Mouse (Mus musculus) forebrain, embryonic 13.5 days (tissue): ENCODE results near the gene Atxn2. TPM values are rescaled to one million over a fixed set of nuclear protein-coding genes. Genes with fewer than 3 reads are reported as not detected.
"Not testable (repeated sequence)": the region's sequence is repeated elsewhere in the genome, so short reads cannot be mapped to it uniquely, and the experiment has no call there.

Source experiments
- ATAC-seq: fragments of 200-750 bp; cut with Nextera tagmentation; 2 replicates; pipeline ENCODE4 v1.8.0; 2017
- H3K27ac ChIP-seq: fragments of 300-500 bp; sonication (generic); 2 replicates; pipeline ENCODE4 v1.5.1; 2015; ENCODE audit warnings: inconsistent platforms, mild to moderate bottlenecking, moderate library complexity
- H3K27me3 ChIP-seq: fragments of 300-500 bp; sonication (generic); 2 replicates; pipeline ENCODE4 v1.6.1; 2015; ENCODE audit warnings: mild to moderate bottlenecking, inconsistent platforms
- H3K36me3 ChIP-seq: fragments of 300-500 bp; sonication (generic); 2 replicates; pipeline ENCODE4 v1.6.1; 2015; ENCODE audit warnings: mild to moderate bottlenecking, inconsistent platforms; ENCODE audit not compliant: poor library complexity, severe bottlenecking
- H3K4me1 ChIP-seq: fragments of 300-500 bp; sonication (generic); 2 replicates; pipeline ENCODE4 v1.6.1; 2015; ENCODE audit warnings: inconsistent platforms
- H3K4me2 ChIP-seq: fragments of 300-500 bp; sonication (generic); 2 replicates; pipeline ENCODE4 v1.6.1; 2015; ENCODE audit warnings: inconsistent platforms, mild to moderate bottlenecking, moderate library complexity
- H3K4me3 ChIP-seq: fragments of 300-500 bp; sonication (generic); 2 replicates; pipeline ENCODE4 v1.5.1; 2015; ENCODE audit warnings: mild to moderate bottlenecking, inconsistent platforms
- H3K9ac ChIP-seq: fragments of 300-500 bp; sonication (generic); 2 replicates; pipeline ENCODE4 v1.6.1; 2015; ENCODE audit warnings: mild to moderate bottlenecking, inconsistent platforms
- H3K9me3 ChIP-seq: fragments of 300-500 bp; sonication (generic); replicated peaks from 2 replicates; pipeline ENCODE4 v1.6.1; 2016; ENCODE audit warnings: inconsistent platforms
- WGBS: fragments of 180-500 bp; shearing (Covaris S2); methylation state at CpG from one replicate; pipeline ENCODE4 v1.1.7; 2015; 5-methylcytosine and 5-hydroxymethylcytosine counted together
- polyA plus RNA-seq: library from polyadenylated mRNA; unstranded; fragments of >200 nt; fragmentation: Nextera tagmentation; extraction: Ambion mirVana; gene quantifications from 2 replicates; pipeline ENCODE4 v1.2.1, GENCODE M21; 2015

The Atxn2 gene
- polyA plus RNA-seq, 1 experiment from 2014 or later, result 57.2 TPM

- H3K27me3 ChIP-seq, result no peaks in the 10 kb centered on the region
- H3K4me2 ChIP-seq, result peak overlapping the region; percentile 90
- H3K27ac ChIP-seq, result peak overlapping the region; percentile 97
- peak overlapping the region; percentile 97 for H3K4me3 ChIP-seq
- no peaks in the 10 kb centered on the region for H3K9me3 ChIP-seq
- H3K4me1 ChIP-seq, result peaks cover 33% of the 10 kb centered on the region
- H3K9ac ChIP-seq, result peak overlapping the region; percentile 98
- H3K36me3 ChIP-seq, result 0 out of 2 replicates have a peak, but pooled peaks cover 7% of the 10 kb centered on the region
- WGBS, result under 1% methylated on average over 31 of the region's 32 CpGs
- peak; percentile 46; the same call in 1 of the 2 replicates for ATAC-seq
Observed at GRCm38 (mm10) chr5:121712934-121713538, 1.9 kb downstream of the Atxn2 start.

DNA sequence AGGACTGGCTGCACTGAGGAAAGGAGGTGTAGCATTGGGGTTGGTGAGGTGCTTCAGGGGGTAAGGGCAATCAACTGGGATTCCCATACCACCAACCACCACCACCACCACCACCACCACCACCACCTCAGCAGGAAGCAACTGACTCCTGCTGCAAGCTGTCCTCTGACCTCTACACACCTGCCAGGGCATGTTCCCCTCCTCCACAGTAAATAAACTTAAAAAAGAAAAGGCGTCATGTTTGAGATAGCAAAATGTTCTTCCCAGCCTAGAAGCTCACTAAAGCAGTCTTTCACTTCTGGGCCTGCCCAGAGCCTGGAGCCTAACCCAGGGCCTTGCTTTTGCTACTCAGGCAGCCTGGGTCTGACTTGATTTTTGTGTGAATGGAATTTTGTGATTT, 3.2 kb downstream of the Atxn2 start:
- no peaks in the 10 kb centered on the region for H3K9me3 ChIP-seq
- H3K4me2 ChIP-seq, result peak overlapping the region; percentile 90; the same call in 1 of the 2 replicates
- no peaks in the 10 kb centered on the region for H3K27me3 ChIP-seq
- peak overlapping the region; percentile 97; the same call in 1 of the 2 replicates for H3K4me3 ChIP-seq
- 100% methylated on average over 1 of the region's 1 CpGs for WGBS
- H3K27ac ChIP-seq, result no peak overlapping the region
- no peak for ATAC-seq
- no peak overlapping the region for H3K9ac ChIP-seq
- peaks cover 38% of the 10 kb centered on the region for H3K4me1 ChIP-seq
- 0 out of 2 replicates have a peak, but pooled peaks cover 7% of the 10 kb centered on the region for H3K36me3 ChIP-seq

- 87% methylated on average over 6 of the region's 6 CpGs for WGBS
- ATAC-seq, result no peak
Observed at GRCm38 (mm10) chr5:121714928-121715327, 3.8 kb downstream of the Atxn2 start.

GRCm38 (mm10) chr5:121718462-121718861, 7.3 kb downstream of the Atxn2 start:
- peaks cover 50% of the 10 kb centered on the region for H3K4me1 ChIP-seq

More at GRCm38 (mm10) chr5:121714928-121715327, 3.8 kb downstream of the Atxn2 start:
- Histone ChIP-seq H3K4me2 (no peak overlapping the region), H3K27ac (no peak overlapping the region), H3K4me3 (no peak overlapping the region), H3K36me3 (0 out of 2 replicates have a peak, but pooled peaks cover 7% of the 10 kb centered on the region), H3K9me3 (no peaks in the 10 kb centered on the region), H3K4me1 (peaks cover 44% of the 10 kb centered on the region), H3K27me3 (no peaks in the 10 kb centered on the region), H3K9ac (no peak overlapping the region)

DNA sequence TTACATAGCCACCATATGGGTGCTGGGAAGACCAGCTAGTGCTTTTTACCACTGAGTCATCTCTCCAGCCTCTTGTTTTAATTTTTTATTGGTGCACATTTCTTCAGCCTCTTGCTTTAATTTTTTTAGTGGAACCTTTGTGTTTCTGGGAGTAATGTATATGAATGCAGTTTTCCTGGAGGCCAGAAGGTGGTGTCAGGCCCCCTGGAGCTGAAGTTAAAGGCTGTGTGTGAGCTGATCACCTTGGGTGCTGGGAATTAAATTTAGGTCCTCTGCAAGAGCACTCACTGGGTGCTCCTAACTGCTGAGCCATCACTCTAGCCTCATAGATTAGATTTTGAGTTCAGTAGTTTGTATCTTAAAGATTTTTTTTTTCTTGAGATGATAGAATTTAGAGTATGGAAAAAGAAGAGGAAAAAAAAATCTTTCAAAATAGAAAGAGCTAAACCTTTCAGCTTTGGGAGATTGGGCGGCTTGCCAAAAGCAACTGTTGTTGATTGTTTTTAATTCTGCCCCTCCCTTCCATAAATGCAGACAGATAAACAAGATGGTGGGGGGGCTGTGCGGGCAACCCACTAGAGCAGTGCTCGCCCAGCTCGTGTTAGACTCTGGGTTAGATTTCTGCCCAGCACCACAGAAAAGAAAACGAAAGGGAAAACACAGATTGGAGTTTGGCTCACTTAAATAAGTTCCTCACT, 9.9 kb downstream of the Atxn2 start:
- no peak overlapping the region for H3K27ac ChIP-seq
- no peak overlapping the region for H3K4me3 ChIP-seq
- WGBS, result 90% methylated on average over 5 of the region's 5 CpGs
- H3K9me3 ChIP-seq, result no peaks in the 10 kb centered on the region
- H3K4me2 ChIP-seq, result no peak overlapping the region
- 0 out of 2 replicates have a peak, but pooled peaks cover 7% of the 10 kb centered on the region for H3K36me3 ChIP-seq
- H3K9ac ChIP-seq, result no peak overlapping the region
- peaks cover 29% of the 10 kb centered on the region for H3K4me1 ChIP-seq
- no peak for ATAC-seq
- H3K27me3 ChIP-seq, result no peaks in the 10 kb centered on the region

More at GRCm38 (mm10) chr5:121718462-121718861, 7.3 kb downstream of the Atxn2 start:
- Histone ChIP-seq H3K4me2 (no peak overlapping the region), H3K36me3 (0 out of 2 replicates have a peak, but pooled peaks cover 7% of the 10 kb centered on the region), H3K27ac (no peak overlapping the region), H3K9me3 (no peaks in the 10 kb centered on the region), H3K27me3 (no peaks in the 10 kb centered on the region), H3K9ac (no peak overlapping the region), H3K4me3 (no peak overlapping the region)
- 87% methylated on average over 5 of the region's 5 CpGs for WGBS
- no peak for ATAC-seq

DNA sequence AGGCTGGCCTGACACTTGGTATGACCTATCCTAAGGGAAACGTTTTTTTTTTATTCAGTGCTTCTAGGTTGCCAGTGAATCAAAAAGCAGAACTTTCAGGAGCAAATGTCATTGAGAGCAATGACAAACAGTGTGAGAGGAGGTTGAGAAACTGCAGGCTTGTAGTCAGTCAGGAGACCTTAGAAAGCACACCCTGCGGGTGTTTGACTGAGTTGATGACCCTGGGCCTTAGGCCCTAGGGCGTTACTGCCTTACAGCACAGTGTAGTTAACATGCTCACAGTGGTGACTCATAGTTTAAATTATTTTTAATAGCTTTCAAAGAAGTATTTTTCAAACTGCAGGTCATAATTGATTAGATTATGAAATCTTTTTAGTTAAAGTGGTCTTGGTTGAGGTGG, 10.7 kb downstream of the Atxn2 start:
- 0 out of 2 replicates have a peak, but pooled peaks cover 7% of the 10 kb centered on the region for H3K36me3 ChIP-seq
- no peaks in the 10 kb centered on the region for H3K27me3 ChIP-seq
- WGBS, result 87% methylated on average over 3 of the region's 3 CpGs
- peaks cover 23% of the 10 kb centered on the region; the same call in 1 of the 2 replicates for H3K4me1 ChIP-seq
- H3K9me3 ChIP-seq, result no peaks in the 10 kb centered on the region
- no peak overlapping the region for H3K27ac ChIP-seq
- no peak overlapping the region for H3K4me3 ChIP-seq
- no peak overlapping the region for H3K9ac ChIP-seq
- ATAC-seq, result no peak
- no peak overlapping the region for H3K4me2 ChIP-seq

DNA sequence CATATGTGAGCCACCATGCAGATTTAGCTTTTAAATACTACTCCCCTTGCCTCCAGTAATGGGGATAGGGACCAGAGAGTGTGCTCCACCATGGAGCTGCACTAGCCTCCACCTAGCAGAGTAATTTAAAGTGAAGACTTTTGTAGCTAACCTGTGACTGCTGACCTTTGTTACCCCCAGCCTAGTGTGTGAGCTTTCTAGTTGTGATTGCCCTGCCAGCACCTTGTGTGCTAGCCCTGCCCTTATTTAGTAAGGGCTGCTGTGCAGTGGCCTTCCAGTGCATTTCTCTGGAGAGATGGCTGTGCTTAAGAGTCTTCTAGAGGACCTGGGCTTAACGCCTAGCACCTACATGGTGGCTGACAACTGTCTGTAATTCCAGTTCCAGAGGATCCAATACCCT, 13.5 kb downstream of the Atxn2 start:
- Histone ChIP-seq H3K4me3 (no peak overlapping the region), H3K27ac (no peak overlapping the region), H3K4me1 (peaks cover 14% of the 10 kb centered on the region; the same call in 1 of the 2 replicates), H3K9me3 (no peaks in the 10 kb centered on the region), H3K9ac (no peak overlapping the region), H3K36me3 (peaks cover 3% of the 10 kb centered on the region; the same call in 1 of the 2 replicates), H3K27me3 (no peaks in the 10 kb centered on the region), H3K4me2 (no peak overlapping the region)
- no peak for ATAC-seq
- 89% methylated on average over 1 of the region's 1 CpGs for WGBS

- Histone ChIP-seq H3K4me2 (no peak overlapping the region), H3K27me3 (no peaks in the 10 kb centered on the region), H3K36me3 (peaks cover 10% of the 10 kb centered on the region; the same call in 1 of the 2 replicates), H3K4me1 (no peaks in the 10 kb centered on the region), H3K9me3 (no peaks in the 10 kb centered on the region), H3K27ac (no peak overlapping the region), H3K9ac (no peak overlapping the region), H3K4me3 (no peak overlapping the region)
- WGBS, result 98% methylated on average over 2 of the region's 2 CpGs
- no peak for ATAC-seq
Observed at GRCm38 (mm10) chr5:121730057-121730456, 18.9 kb downstream of the Atxn2 start.

DNA sequence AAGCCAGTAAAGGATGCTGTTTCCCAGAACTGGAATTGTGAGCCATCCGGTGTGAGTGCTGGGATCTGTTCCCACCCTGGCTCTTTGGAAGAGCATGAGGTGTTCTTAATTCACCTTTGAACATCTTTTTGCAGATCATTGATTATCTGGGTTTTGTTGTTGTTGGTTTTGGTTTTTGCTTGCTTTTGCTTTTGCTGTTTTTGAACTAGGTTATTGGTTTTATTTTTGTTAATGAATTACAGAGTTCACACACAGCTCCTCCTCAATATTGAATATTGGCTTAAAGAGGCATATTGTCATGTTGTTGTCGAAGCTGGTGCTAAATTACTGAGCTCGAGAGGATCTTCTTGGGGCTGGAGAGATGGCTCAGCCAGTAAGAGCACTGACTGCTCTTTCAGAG, 25.5 kb downstream of the Atxn2 start:
- Histone ChIP-seq H3K27ac (no peak overlapping the region), H3K36me3 (peaks cover 11% of the 10 kb centered on the region; the same call in 1 of the 2 replicates), H3K9me3 (no peaks in the 10 kb centered on the region), H3K4me1 (no peaks in the 10 kb centered on the region), H3K4me2 (no peak overlapping the region), H3K9ac (no peak overlapping the region), H3K27me3 (no peaks in the 10 kb centered on the region), H3K4me3 (no peak overlapping the region)
- ATAC-seq, result no peak
- WGBS, result 99% methylated on average over 3 of the region's 3 CpGs

- H3K36me3 ChIP-seq, H3K4me3 ChIP-seq, H3K27me3 ChIP-seq, ATAC-seq, H3K9ac ChIP-seq, H3K27ac ChIP-seq, H3K9me3 ChIP-seq, H3K4me1 ChIP-seq, H3K4me2 ChIP-seq: not testable (repeated sequence)
- WGBS, result 85% methylated on average over 2 of the region's 2 CpGs
Observed at GRCm38 (mm10) chr5:121738162-121738561, 27.0 kb downstream of the Atxn2 start.

- Histone ChIP-seq H3K27me3 (no peaks in the 10 kb centered on the region), H3K4me3 (no peak overlapping the region), H3K9me3 (no peaks in the 10 kb centered on the region), H3K4me1 (no peaks in the 10 kb centered on the region), H3K27ac (no peak overlapping the region), H3K9ac (no peak overlapping the region), H3K4me2 (no peak overlapping the region), H3K36me3 (peaks cover 8% of the 10 kb centered on the region; the same call in 1 of the 2 replicates)
- WGBS, result 97% methylated on average over 7 of the region's 7 CpGs
- no peak for ATAC-seq
Observed at GRCm38 (mm10) chr5:121738576-121739191, 27.5 kb downstream of the Atxn2 start.

- WGBS, result 90% methylated on average over 1 of the region's 1 CpGs
- Histone ChIP-seq H3K9ac (no peak overlapping the region), H3K36me3 (no peaks in the 10 kb centered on the region), H3K9me3 (no peaks in the 10 kb centered on the region), H3K27ac (no peak overlapping the region), H3K4me1 (no peaks in the 10 kb centered on the region), H3K27me3 (no peaks in the 10 kb centered on the region), H3K4me3 (no peak overlapping the region), H3K4me2 (no peak overlapping the region)
- ATAC-seq, result no peak
Observed at GRCm38 (mm10) chr5:121740516-121740915, 29.4 kb downstream of the Atxn2 start.
